In the genomic region with DNA sequence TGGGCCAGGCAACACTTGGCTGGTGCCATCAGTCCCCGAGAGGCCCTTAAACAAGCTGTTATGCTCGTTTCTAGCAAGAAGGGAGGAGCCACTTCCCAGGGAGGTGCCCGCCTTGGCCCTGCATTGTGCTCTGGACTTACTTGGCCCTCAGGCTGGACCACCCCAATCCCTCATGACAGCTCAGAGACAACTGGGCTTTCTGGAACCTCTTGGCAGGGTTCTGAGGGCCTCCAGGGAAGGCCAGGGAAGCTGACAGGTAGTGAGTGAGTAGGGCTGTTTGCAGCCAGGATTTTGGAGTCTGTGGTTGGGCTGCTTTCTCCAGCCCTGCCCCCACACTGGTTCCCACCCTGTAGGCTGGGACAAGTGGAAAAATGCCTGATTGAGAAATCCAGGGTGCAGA, we compare ENCODE assay signal across 8 mouse cellular contexts.
DNase-seq lines count a peak whose midpoint lies in the region; ATAC-seq and TF ChIP-seq lines count a peak whose summit lies in the region.

No protein-coding gene starts in this region.

- H3K27ac ChIP-seq in midbrain, postnatal 0 days (ENCODE audit: low read depth, low read length) = no peak overlapping the region
- H3K27ac ChIP-seq in midbrain, embryonic 15.5 days = no peak overlapping the region
- H3K27ac ChIP-seq in lung, embryonic 15.5 days = peak overlapping the region; percentile 87

- H3K27me3 ChIP-seq in midbrain, postnatal 0 days (ENCODE audit: insufficient read depth, low read length) = no peaks in the 10 kb centered on the region
- H3K27me3 ChIP-seq in midbrain, embryonic 15.5 days (replicated peaks) = no peaks in the 10 kb centered on the region
- H3K27me3 ChIP-seq in lung, embryonic 15.5 days = no peaks in the 10 kb centered on the region

- no peak overlapping the region for H3K9ac ChIP-seq in midbrain, postnatal 0 days (replicated peaks; ENCODE audit: low read length, poor library complexity, severe bottlenecking)
- no peak overlapping the region for H3K9ac ChIP-seq in midbrain, embryonic 15.5 days
- H3K9ac ChIP-seq in lung, embryonic 15.5 days = no peak overlapping the region

- H3K9me3 ChIP-seq in midbrain, postnatal 0 days (ENCODE audit: low read length) = no peaks in the 10 kb centered on the region
- H3K9me3 ChIP-seq in midbrain, embryonic 15.5 days = no peaks in the 10 kb centered on the region
- H3K9me3 ChIP-seq in lung, embryonic 15.5 days = no peaks in the 10 kb centered on the region

- peaks cover 8% of the 10 kb centered on the region for H3K4me1 ChIP-seq in midbrain, postnatal 0 days (ENCODE audit: insufficient read depth, low read length)
- peaks cover 12% of the 10 kb centered on the region; the same call in 1 of the 2 replicates for H3K4me1 ChIP-seq in midbrain, embryonic 15.5 days
- H3K4me1 ChIP-seq in lung, embryonic 15.5 days = peaks cover 39% of the 10 kb centered on the region

- no peak for TF ChIP-seq CTCF in midbrain, postnatal 0 days (IDR thresholded peaks at IDR 0.05)

- WGBS in midbrain, postnatal 0 days = 39% methylated on average over 3 of the region's 3 CpGs
- WGBS in midbrain, embryonic 15.5 days = 38% methylated on average over 3 of the region's 3 CpGs
- 21% methylated on average over 3 of the region's 3 CpGs for WGBS in lung, embryonic 15.5 days

- ATAC-seq in midbrain, postnatal 0 days (ENCODE audit: low FRiP score) = no peak
- ATAC-seq in midbrain, embryonic 15.5 days (replicated peaks) = no peak
- peak; percentile 34; the same call in 1 of the 2 replicates for ATAC-seq in lung, embryonic 15.5 days (ENCODE audit: borderline replicate concordance, extremely low read depth, low FRiP score, low TSS enrichment)

- no peak overlapping the region for H3K4me2 ChIP-seq in midbrain, postnatal 0 days (ENCODE audit: low read depth, low read length, poor library complexity, severe bottlenecking)
- no peak overlapping the region for H3K4me2 ChIP-seq in midbrain, embryonic 15.5 days
- H3K4me2 ChIP-seq in lung, embryonic 15.5 days = no peak overlapping the region

- H3K4me3 ChIP-seq in midbrain, postnatal 0 days (ENCODE audit: low read depth, low read length) = no peak overlapping the region
- H3K4me3 ChIP-seq in midbrain, embryonic 15.5 days = no peak overlapping the region
- no peak overlapping the region for H3K4me3 ChIP-seq in lung, embryonic 15.5 days

- peak; percentile 37 for DNase-seq in adrenal gland, adult 2 months
- no peak for DNase-seq in adrenal gland, postnatal 4 days (ENCODE audit: low spot score in 2 of 2)
- peak; percentile 21 for DNase-seq in midbrain, postnatal 0 days (ENCODE audit: low spot score)
- DNase-seq in urinary bladder, postnatal 4 days (ENCODE audit: low spot score in 2 of 2) = peak; percentile 65 to 77
- DNase-seq in c-Kit-positive CD71-positive TER-119-positive erythroid progenitor cells, embryonic 14.5 days (ENCODE audit: low spot score) = no peak
- no peak for DNase-seq in thymus, postnatal 25 days

- H3K36me3 ChIP-seq in midbrain, postnatal 0 days (ENCODE audit: insufficient read depth, low read length) = no peaks in the 10 kb centered on the region
- H3K36me3 ChIP-seq in midbrain, embryonic 15.5 days (replicated peaks) = no peaks in the 10 kb centered on the region
- H3K36me3 ChIP-seq in lung, embryonic 15.5 days = no peaks in the 10 kb centered on the region

Comparison
In these comparisons a context has a peak if more than half of its experiments do, and no peak if none do; other contexts are left out.
1. DNase-seq: peak in adrenal gland, adult 2 months (single experiment), midbrain, postnatal 0 days (single experiment) and urinary bladder, postnatal 4 days (2 of 2); none in adrenal gland, postnatal 4 days (0 of 2), c-Kit-positive CD71-positive TER-119-positive erythroid progenitor cells, embryonic 14.5 days (single experiment) and thymus, postnatal 25 days (single experiment).